Mouse (Mus musculus) cerebellum, adult 11-12 months (tissue): ENCODE measurements around the gene Rab7.

Experiments
- DNase-seq: peaks from one replicate; pipeline ENCODE4 v3.0.0; 2022

The Rab7 gene

GRCm38 (mm10) chr6:88044577-88045405 is at the start of gene Rab7:
Gene Rab7 (minus strand): TSS chr6:88045270.
- peak; percentile 96 for DNase-seq

DNA sequence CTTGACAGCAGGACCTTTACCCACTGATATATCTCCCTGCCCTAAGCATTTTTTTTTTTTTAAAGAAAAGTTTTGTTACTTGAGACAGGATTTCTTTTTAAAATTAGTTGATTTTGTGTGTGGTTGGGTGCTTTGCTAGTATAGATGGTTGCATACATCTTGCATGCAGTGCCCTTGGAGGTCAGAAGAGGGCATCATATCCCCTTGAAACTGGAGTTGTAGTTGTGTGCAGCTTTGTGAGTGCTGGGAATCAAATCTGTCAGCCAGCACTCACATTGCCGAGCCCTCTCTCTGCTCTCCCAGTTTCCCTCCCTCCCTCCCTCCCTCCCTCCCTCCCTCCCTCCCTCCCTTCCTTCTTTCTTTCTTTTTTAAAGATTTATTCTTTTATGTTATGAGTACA is 43.9 kb upstream of the Rab7 start:
- no peak for DNase-seq

GRCm38 (mm10) chr6:88084278-88085151 is 39.4 kb upstream of the Rab7 start, which contains the start of gene Rpn1:
Gene Rpn1 (plus strand): TSS chr6:88084482.
- DNase-seq: peak; percentile 93

- no peak for DNase-seq
Observed at GRCm38 (mm10) chr6:88083672-88084071, 38.6 kb upstream of the Rab7 start.

GRCm38 (mm10) chr6:88083095-88083494 is 38.0 kb upstream of the Rab7 start:
- DNase-seq: no peak

- no peak for DNase-seq
Observed at GRCm38 (mm10) chr6:88075960-88076517, 31.0 kb upstream of the Rab7 start.

GRCm38 (mm10) chr6:88074752-88075554 is 29.9 kb upstream of the Rab7 start:
- peak; percentile 92 for DNase-seq

GRCm38 (mm10) chr6:88071216-88071615 is 26.1 kb upstream of the Rab7 start:
- no peak for DNase-seq

DNA sequence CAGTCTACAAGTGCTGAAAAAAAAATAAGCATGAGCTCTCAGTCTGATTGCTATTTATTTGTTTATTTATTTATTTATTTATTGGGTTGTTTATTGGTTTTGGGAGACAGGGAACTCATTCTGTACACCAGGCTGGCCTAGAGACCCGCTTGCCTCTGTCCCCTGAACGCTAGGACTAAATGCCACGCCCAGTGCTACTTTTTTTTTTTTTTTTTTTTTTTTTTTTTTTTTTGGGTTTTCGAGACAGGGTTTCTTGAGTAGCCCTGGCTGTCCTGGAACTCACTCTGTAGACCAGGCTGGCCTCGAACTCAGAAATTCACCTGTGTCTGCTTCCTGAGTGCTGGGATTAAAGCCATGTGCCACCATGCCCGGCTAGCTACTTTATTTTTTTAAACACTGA is 25.4 kb upstream of the Rab7 start:
- no peak for DNase-seq

- no peak for DNase-seq
Observed at GRCm38 (mm10) chr6:88068739-88069138, 23.7 kb upstream of the Rab7 start.

DNA sequence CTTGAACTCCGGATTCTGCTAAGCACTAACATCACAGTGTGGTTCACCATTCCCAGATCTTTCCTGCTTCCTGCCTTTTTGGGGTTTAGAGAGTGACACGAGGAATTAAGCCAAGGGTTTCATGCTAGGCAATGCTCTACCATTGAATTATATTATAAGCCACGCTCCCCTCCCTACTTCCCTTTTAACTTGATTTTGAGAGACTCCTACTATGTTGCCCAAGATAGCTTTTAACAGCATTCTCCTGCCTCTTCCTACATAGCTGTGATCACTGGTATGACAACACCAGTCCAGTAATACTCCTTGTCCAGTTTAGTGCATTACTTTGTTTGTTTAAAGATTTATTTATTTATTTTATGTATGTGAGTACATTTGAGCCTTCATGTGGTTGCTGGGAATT is 22.7 kb upstream of the Rab7 start:
- no peak for DNase-seq

- DNase-seq: no peak
Observed at GRCm38 (mm10) chr6:88065968-88066367, 20.9 kb upstream of the Rab7 start.

- DNase-seq: no peak
Observed at GRCm38 (mm10) chr6:88065116-88065515, 20.0 kb upstream of the Rab7 start.

DNA sequence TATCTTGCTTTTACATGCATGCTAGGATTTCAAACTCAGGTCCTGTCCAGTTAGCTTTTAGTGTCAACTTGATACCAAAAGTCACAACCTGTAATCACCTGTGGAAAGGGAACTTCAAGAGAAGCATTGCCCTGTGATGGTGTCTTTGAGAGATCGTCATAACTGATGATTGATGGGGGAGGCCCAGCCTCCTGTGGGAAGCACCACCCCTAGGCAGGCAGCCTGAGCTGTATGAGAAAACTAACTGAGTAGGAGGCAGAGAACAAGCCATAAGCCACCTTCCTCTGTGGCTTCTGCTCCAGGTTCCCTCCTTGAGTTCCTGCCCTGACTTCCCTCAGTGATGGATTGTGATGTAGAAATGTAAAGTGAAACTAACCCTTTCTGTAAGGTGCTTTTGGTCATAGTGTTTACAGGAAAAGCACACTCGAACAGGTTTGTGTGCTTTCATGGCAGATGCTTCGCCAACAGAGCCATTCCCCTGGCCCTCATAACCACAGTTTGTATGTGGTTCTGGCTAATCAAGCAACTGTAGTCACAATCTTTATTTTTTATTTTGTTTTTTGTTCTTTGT is 19.1 kb upstream of the Rab7 start:
- no peak for DNase-seq

GRCm38 (mm10) chr6:88062398-88062797 is 17.3 kb upstream of the Rab7 start:
- DNase-seq: no peak

DNA sequence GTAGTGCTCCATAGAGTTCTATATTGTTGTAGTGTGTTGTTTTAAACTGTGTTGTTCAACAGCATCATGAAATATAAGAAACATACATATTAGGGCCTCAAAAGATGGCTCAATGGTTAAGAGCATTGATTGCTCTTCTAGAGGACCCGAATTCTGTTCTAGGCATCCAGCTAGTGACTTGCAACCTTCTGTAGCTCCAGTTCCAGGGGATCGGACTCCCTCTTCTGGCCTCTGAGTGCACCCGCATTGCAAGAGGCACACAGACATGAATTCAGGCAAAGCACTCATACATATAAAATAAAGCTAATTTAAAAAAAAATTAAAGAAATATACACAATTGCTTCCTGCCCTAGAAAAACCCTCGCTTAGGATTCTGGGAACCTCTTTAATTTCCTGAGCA is 16.3 kb upstream of the Rab7 start:
- DNase-seq: no peak

- no peak for DNase-seq
Observed at GRCm38 (mm10) chr6:88060602-88061001, 15.5 kb upstream of the Rab7 start.

GRCm38 (mm10) chr6:88059903-88060302 is 14.8 kb upstream of the Rab7 start:
- DNase-seq: no peak

GRCm38 (mm10) chr6:88056866-88057265 is 11.8 kb upstream of the Rab7 start:
- no peak for DNase-seq

DNA sequence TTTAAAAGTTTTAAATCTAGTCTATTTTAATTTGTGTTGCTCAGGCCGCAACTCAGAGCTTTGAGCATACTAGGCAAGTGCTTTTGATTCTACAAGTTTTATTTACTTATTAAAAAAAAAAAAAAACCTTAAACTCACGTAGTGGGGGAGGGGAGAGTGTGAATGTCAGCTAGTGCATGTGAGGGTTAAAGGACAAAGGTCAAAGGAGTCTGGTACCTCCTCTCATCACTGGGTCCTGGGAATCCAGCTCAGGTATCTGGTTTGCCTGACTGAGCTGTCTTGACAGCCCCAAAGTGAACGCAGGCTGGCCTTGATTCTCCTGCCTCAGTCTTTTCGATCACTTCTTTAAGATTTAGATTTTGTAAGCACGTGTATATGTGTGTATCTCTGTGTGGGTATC is 10.6 kb upstream of the Rab7 start:
- DNase-seq: no peak

GRCm38 (mm10) chr6:88054081-88054835 is 9.2 kb upstream of the Rab7 start:
- no peak for DNase-seq
